Mouse (Mus musculus): ENCODE data around the gene Rtn4rl1. TPM values are rescaled to one million over a fixed set of nuclear protein-coding genes. Genes with fewer than 3 reads are reported as not detected.

Gene Rtn4rl1
- total and polyA plus RNA-seq, 2 experiments, result 1.3 to 9.5 TPM

- Histone ChIP-seq H3K36me3 (ENCODE audit: control insufficient read depth, insufficient read depth, low read length) (no peaks in the 10 kb centered on the region), H3K27ac (replicated peaks; ENCODE audit: insufficient read depth, low read depth, low read length) (no peak overlapping the region), H3K27me3 (ENCODE audit: control insufficient read depth, insufficient read depth, low read length) (no peaks in the 10 kb centered on the region), H3K4me3 (ENCODE audit: insufficient read depth, low read depth, low read length) (no peak overlapping the region), H3K9ac (ENCODE audit: low read depth, low read length) (no peak overlapping the region), H3K79me2 (ENCODE audit: control insufficient read depth, insufficient read depth, low read length) (peaks cover 3% of the 10 kb centered on the region; the same call in 1 of the 2 replicates), H3K4me1 (ENCODE audit: control insufficient read depth, insufficient read depth, low read length) (peaks cover 10% of the 10 kb centered on the region)
- TF ChIP-seq POLR2A (IDR thresholded peaks at IDR 0.05; ENCODE audit: extremely low read depth, insufficient read depth, low read length) (no peak), CTCF (IDR thresholded peaks at IDR 0.05; ENCODE audit: low read depth, low read length) (no peak)
- no peak for DNase-seq (ENCODE audit: extremely low read depth, low read depth, low spot score)
- 80% methylated on average over 11 of the region's 11 CpGs for WGBS
Measured at GRCm38 (mm10) chr11:75244368-75245275, 51.0 kb downstream of the Rtn4rl1 start.

DNA sequence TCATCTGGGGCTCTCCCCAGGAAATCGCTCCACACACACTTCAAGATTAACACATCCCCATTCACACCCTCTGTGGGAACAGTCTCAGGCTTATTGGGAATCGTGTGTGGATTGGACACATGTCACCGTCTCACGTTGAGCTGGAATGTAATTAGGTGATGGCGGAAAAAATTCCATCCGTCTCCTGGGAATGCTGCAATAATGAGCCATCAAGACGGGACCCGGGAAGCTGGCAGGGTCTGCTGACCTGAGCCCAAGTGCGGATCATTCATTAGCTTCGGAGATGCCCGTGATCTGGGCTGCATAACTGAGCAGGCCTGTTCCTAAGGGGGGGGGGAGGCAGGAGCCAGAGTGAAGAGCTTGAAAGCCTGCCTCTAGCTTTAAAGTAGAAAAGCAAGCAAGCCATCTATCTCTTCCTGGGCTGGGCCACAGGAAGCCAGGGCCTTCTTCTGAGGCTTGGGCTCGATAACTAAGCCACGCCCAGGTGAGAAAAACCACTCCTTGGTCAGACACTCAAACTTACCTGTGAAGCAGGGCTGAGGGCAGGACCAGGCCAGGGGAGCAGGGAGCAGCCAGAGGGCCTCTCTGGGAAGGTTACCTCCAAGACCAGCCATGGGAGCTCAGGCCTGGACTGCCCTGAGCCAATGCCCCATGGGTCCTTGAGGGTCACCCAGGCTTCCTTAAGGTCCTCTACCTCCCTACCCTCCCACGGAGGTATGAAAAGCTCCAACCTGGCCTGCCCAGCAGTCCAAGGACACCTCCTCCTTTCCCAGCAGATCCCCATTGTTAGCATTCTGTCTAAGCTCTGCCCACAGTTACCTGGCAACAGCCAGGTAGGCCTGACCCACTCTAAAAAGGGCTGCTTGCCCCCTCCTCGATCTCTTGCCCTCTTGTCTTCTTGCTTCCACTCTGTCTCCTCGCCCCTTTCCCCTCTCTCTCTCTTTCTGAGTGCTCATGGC lies 52.1 kb downstream of the Rtn4rl1 start:
- Histone ChIP-seq H3K36me3 (ENCODE audit: control insufficient read depth, insufficient read depth, low read length) (no peaks in the 10 kb centered on the region), H3K27ac (replicated peaks; ENCODE audit: insufficient read depth, low read depth, low read length) (no peak overlapping the region), H3K79me2 (ENCODE audit: control insufficient read depth, insufficient read depth, low read length) (peaks cover 3% of the 10 kb centered on the region; the same call in 1 of the 2 replicates), H3K4me3 (ENCODE audit: insufficient read depth, low read depth, low read length) (no peak overlapping the region), H3K27me3 (ENCODE audit: control insufficient read depth, insufficient read depth, low read length) (no peaks in the 10 kb centered on the region), H3K4me1 (ENCODE audit: control insufficient read depth, insufficient read depth, low read length) (peaks cover 10% of the 10 kb centered on the region), H3K9ac (ENCODE audit: low read depth, low read length) (no peak overlapping the region)
- 75% methylated on average over 16 of the region's 16 CpGs for WGBS
- no peak for DNase-seq (ENCODE audit: extremely low read depth, low read depth, low spot score)
- no peak for TF ChIP-seq CTCF (IDR thresholded peaks at IDR 0.05; ENCODE audit: low read depth, low read length)
- no peak for TF ChIP-seq POLR2A (IDR thresholded peaks at IDR 0.05; ENCODE audit: extremely low read depth, insufficient read depth, low read length)

DNA sequence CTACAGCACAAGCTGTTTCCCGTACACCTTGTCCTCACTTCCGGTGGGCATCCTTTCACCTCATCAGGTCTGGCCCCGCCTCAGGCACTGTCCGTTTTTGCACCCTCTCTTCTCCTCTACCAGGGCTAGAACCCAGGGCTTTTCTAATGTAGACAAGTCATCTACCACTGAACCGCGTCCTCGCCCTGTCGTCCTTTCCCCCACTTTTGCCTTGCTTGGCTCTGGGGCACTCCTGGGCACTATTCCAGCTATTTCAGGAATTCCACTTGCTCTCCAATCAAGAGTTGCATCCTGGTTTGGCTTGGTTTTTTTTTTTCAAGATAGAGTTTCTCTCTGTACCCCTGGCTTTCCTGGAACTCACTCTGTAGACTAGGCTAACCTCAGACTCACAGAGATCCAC lies 53.0 kb downstream of the Rtn4rl1 start:
- Histone ChIP-seq H3K36me3 (ENCODE audit: control insufficient read depth, insufficient read depth, low read length) (no peaks in the 10 kb centered on the region), H3K4me1 (ENCODE audit: control insufficient read depth, insufficient read depth, low read length) (peaks cover 10% of the 10 kb centered on the region), H3K9ac (ENCODE audit: low read depth, low read length) (no peak overlapping the region), H3K79me2 (ENCODE audit: control insufficient read depth, insufficient read depth, low read length) (no peaks in the 10 kb centered on the region; the same call in 1 of the 2 replicates), H3K4me3 (ENCODE audit: insufficient read depth, low read depth, low read length) (no peak overlapping the region), H3K27ac (replicated peaks; ENCODE audit: insufficient read depth, low read depth, low read length) (no peak overlapping the region), H3K27me3 (ENCODE audit: control insufficient read depth, insufficient read depth, low read length) (no peaks in the 10 kb centered on the region)
- DNase-seq (ENCODE audit: extremely low read depth, low read depth, low spot score), result peak; percentile 82
- WGBS, result 30% methylated on average over 8 of the region's 8 CpGs
- TF ChIP-seq POLR2A (IDR thresholded peaks at IDR 0.05; ENCODE audit: extremely low read depth, insufficient read depth, low read length) (no peak), CTCF (IDR thresholded peaks at IDR 0.05; ENCODE audit: low read depth, low read length) (no peak)

- H3K27ac ChIP-seq (replicated peaks; ENCODE audit: insufficient read depth, low read depth, low read length), result no peak overlapping the region
Measured at GRCm38 (mm10) chr11:75247137-75247730, 53.7 kb downstream of the Rtn4rl1 start.

GRCm38 (mm10) chr11:75249588-75249987 lies 56.0 kb downstream of the Rtn4rl1 start:
- 35% methylated on average over 9 of the region's 9 CpGs for WGBS
- TF ChIP-seq CTCF (IDR thresholded peaks at IDR 0.05; ENCODE audit: low read depth, low read length) (no peak), POLR2A (IDR thresholded peaks at IDR 0.05; ENCODE audit: extremely low read depth, insufficient read depth, low read length) (no peak)
- H3K36me3 ChIP-seq (ENCODE audit: control insufficient read depth, insufficient read depth, low read length), result no peaks in the 10 kb centered on the region
- DNase-seq (ENCODE audit: extremely low read depth, low read depth, low spot score), result peak; percentile 40
- H3K4me3 ChIP-seq (ENCODE audit: insufficient read depth, low read depth, low read length), result no peak overlapping the region
- no peaks in the 10 kb centered on the region for H3K27me3 ChIP-seq (ENCODE audit: control insufficient read depth, insufficient read depth, low read length)
- H3K79me2 ChIP-seq (ENCODE audit: control insufficient read depth, insufficient read depth, low read length), result no peaks in the 10 kb centered on the region; the same call in 1 of the 2 replicates
- no peak overlapping the region for H3K9ac ChIP-seq (ENCODE audit: low read depth, low read length)
- H3K4me1 ChIP-seq (ENCODE audit: control insufficient read depth, insufficient read depth, low read length), result peaks cover 10% of the 10 kb centered on the region
- H3K27ac ChIP-seq (replicated peaks; ENCODE audit: insufficient read depth, low read depth, low read length), result no peak overlapping the region

More at GRCm38 (mm10) chr11:75247137-75247730, 53.7 kb downstream of the Rtn4rl1 start:
- peak; percentile 33 for DNase-seq (ENCODE audit: extremely low read depth, low read depth, low spot score)
- TF ChIP-seq CTCF (IDR thresholded peaks at IDR 0.05; ENCODE audit: low read depth, low read length), result no peak
- TF ChIP-seq POLR2A (IDR thresholded peaks at IDR 0.05; ENCODE audit: extremely low read depth, insufficient read depth, low read length), result no peak
- H3K27me3 ChIP-seq (ENCODE audit: control insufficient read depth, insufficient read depth, low read length), result no peaks in the 10 kb centered on the region
- H3K9ac ChIP-seq (ENCODE audit: low read depth, low read length), result no peak overlapping the region
- 84% methylated on average over 10 of the region's 10 CpGs for WGBS
- peaks cover 10% of the 10 kb centered on the region for H3K4me1 ChIP-seq (ENCODE audit: control insufficient read depth, insufficient read depth, low read length)
- H3K4me3 ChIP-seq (ENCODE audit: insufficient read depth, low read depth, low read length), result no peak overlapping the region
- H3K79me2 ChIP-seq (ENCODE audit: control insufficient read depth, insufficient read depth, low read length), result no peaks in the 10 kb centered on the region; the same call in 1 of the 2 replicates
- H3K36me3 ChIP-seq (ENCODE audit: control insufficient read depth, insufficient read depth, low read length), result no peaks in the 10 kb centered on the region

Data from liver, adult 2 months (tissue).